Mouse (Mus musculus) monocyte, adult 59 days (primary cell): Measurements from ENCODE around the gene Ednra. TPM values are rescaled to one million over a fixed set of nuclear protein-coding genes. Genes with fewer than 3 reads are reported as not detected.

ENCODE experiments used
- total RNA-seq, 2 experiments: library from RNA; stranded (reverse); gene quantifications; one replicate each; pipeline ENCODE4 v1.2.4; 2023

The Ednra gene
- not detected for total RNA-seq

DNA sequence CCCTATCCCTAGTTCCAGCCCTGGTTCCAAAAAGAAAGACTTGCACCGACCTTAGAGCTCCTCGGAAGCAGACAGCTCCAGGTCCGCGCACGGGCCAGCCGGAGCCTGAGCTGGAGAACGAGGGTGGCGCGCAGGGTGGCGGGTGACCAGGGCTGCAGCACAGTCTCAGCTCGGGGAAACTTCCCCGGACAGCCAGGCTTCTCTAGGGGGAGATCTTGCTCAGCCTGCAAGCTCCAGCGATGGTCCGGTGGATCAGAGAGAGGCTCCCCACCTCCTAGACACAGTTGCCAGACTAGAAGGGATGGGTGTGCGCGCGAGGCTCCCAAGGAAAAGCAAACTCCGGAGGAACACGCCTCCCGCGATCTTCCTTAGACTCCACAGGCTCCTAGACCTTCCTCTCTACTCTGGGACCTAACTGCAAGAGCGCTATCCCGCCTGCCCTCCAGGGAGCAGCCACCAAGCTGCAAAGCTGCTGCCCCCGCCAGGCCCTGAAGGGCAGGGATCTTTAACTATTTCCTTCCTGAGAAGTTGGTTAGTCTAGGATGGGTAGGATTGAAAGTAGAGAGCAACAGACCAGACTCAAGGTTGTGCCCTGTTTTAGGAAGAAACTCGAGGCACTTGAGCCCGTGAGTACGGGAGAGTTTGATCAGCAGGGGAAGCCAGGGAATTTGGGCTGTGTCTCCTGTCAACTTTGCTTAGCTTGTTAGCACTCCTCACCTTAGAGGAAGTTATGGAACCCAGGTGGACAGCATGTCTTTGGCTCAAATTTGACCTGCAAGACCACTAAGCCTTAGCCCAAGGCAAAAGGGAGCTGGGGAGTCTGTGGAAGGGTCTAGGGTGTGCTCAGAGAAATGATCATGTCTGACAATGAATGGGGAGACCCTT is at the start of gene Ednra:
Gene Ednra, minus strand, starts transcription at position 419 of the 885 bp plus-strand sequence.

Other genes with a start within 250 kb of the Ednra start
- gene Arhgap10, start 206.5 kb downstream of the Ednra start, total RNA-seq: 1 to 10 TPM; 4.2 to 5.0 TPM
- 10 to 100 TPM; 15.2 to 20.2 TPM for gene Prmt9, start 175.1 kb downstream of the Ednra start, total RNA-seq
- gene Tmem184c, start 113.8 kb downstream of the Ednra start, total RNA-seq: 10 to 100 TPM; 12.3 to 14.9 TPM